Mouse (Mus musculus) heart, embryonic 15.5 days (tissue): ENCODE measurements around the gene Vamp5. TPM values are rescaled to one million over a fixed set of nuclear protein-coding genes. Genes with fewer than 3 reads are reported as not detected.
A peak's percentile ranks its signal among the peaks of the same experiment; 100 is the strongest.

Experiments
- ATAC-seq: fragments of 200-750 bp; cut with Nextera tagmentation; replicated peaks from 2 replicates; pipeline ENCODE4 v1.8.0; 2017; ENCODE audit warnings: low read depth, moderate TSS enrichment; ENCODE audit not compliant: insufficient number of reproducible peaks, insufficient read depth, low FRiP score
- H3K27ac ChIP-seq: fragments of 300-500 bp; sonication (generic); 2 replicates; pipeline ENCODE4 v1.5.1; 2015; ENCODE audit warnings: mild to moderate bottlenecking, inconsistent platforms
- H3K27me3 ChIP-seq: fragments of 300-500 bp; sonication (generic); 2 replicates; pipeline ENCODE4 v1.6.1; 2015; ENCODE audit warnings: inconsistent platforms
- H3K36me3 ChIP-seq: fragments of 300-500 bp; sonication (generic); 2 replicates; pipeline ENCODE4 v1.6.1; 2015; ENCODE audit warnings: mild to moderate bottlenecking, inconsistent platforms
- H3K4me1 ChIP-seq: fragments of 300-500 bp; sonication (generic); replicated peaks from 2 replicates; pipeline ENCODE4 v1.6.1; 2015; ENCODE audit warnings: inconsistent platforms
- H3K4me2 ChIP-seq: fragments of 300-500 bp; sonication (generic); 2 replicates; pipeline ENCODE4 v1.6.1; 2015; ENCODE audit warnings: inconsistent platforms, mild to moderate bottlenecking, moderate library complexity
- H3K4me3 ChIP-seq: fragments of 300-500 bp; sonication (generic); 2 replicates; pipeline ENCODE4 v1.5.1; 2015; ENCODE audit warnings: mild to moderate bottlenecking, inconsistent platforms
- H3K9ac ChIP-seq: fragments of 300-500 bp; sonication (generic); 2 replicates; pipeline ENCODE4 v1.6.1; 2015; ENCODE audit warnings: mild to moderate bottlenecking, inconsistent platforms
- H3K9me3 ChIP-seq: fragments of 300-500 bp; sonication (generic); replicated peaks from 2 replicates; pipeline ENCODE4 v1.6.1; 2016; ENCODE audit warnings: inconsistent platforms
- WGBS: fragments of 180-500 bp; shearing (Covaris S2); methylation state at CpG from one replicate; pipeline ENCODE4 v1.1.7; 2015; ENCODE audit warnings: mixed read lengths; 5-methylcytosine and 5-hydroxymethylcytosine counted together
- polyA plus RNA-seq: library from polyadenylated mRNA; unstranded; fragments of >200 nt; fragmentation: Nextera tagmentation; extraction: Ambion mirVana; gene quantifications from 2 replicates; pipeline ENCODE4 v1.2.1, GENCODE M21; 2015

The Vamp5 gene
- polyA plus RNA-seq, 1 experiment from 2014 or later, result 46.1 TPM

DNA sequence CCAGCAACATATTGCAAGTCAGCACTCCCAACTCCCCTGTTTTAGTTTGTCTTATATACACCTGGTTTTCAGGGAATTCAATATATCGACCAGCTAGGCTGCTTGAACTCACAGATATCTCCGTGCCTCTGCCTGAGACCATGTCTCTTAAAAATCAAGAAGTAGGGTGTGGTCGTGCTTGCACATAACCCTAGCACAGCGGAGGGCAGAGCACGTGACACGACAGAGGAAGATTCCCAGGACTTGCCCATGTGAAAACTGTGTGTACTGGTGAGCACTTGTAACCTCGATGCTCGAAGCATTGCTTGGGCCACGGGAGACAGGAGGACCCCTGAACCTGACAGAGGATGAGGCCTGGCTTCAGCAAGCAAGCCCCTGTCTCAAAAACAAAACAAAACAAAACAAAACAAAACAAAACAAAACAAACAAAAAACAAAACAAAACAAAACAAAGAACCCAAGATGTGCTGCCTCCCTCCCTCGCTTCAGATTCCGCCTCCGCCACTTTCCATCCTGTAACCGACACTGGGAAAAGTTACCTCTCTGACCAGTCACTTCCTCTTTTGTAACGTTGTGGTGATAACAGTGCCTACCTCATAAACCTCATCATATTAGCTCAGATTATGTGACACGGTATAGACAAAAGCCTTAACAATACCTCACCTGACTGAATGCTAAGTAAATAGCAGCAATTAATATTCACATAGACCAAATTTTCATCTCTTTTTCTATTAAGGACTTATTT is 5.3 kb downstream of the Vamp5 start:
- ATAC-seq, result no peak
- no peaks in the 10 kb centered on the region for H3K27me3 ChIP-seq
- no peak overlapping the region for H3K9ac ChIP-seq
- H3K4me3 ChIP-seq, result no peak overlapping the region
- no peaks in the 10 kb centered on the region for H3K9me3 ChIP-seq
- 71% methylated on average over 15 of the region's 15 CpGs for WGBS
- H3K4me1 ChIP-seq, result peaks cover 38% of the 10 kb centered on the region
- peak overlapping the region; percentile 74 for H3K27ac ChIP-seq
- no peaks in the 10 kb centered on the region for H3K36me3 ChIP-seq
- no peak overlapping the region for H3K4me2 ChIP-seq

DNA sequence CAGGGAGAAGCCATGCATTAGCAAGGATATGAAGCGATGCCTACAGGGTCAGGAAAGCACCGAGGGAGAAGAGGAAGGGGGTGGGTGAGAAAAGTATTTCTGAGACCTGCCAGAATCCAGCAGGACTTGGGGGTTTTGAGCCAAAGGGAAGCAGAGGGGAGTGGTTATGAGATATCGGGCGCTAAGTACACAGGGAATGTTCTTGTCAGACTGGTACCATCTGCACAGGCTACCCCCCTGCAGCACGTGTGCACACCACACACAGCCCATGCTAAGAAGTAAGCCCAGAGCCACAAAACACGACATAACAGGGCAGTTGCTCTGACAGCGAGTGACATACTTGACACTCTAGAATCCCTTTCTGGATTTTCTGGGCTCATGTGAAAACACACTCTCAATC is 6.1 kb downstream of the Vamp5 start:
- ATAC-seq, result peak; percentile 67
- Histone ChIP-seq H3K4me3 (no peak overlapping the region), H3K27ac (peak overlapping the region; percentile 74; the same call in 1 of the 2 replicates), H3K4me1 (peaks cover 37% of the 10 kb centered on the region), H3K9me3 (no peaks in the 10 kb centered on the region), H3K27me3 (no peaks in the 10 kb centered on the region), H3K36me3 (no peaks in the 10 kb centered on the region), H3K4me2 (no peak overlapping the region), H3K9ac (no peak overlapping the region)
- 50% methylated on average over 7 of the region's 7 CpGs for WGBS

DNA sequence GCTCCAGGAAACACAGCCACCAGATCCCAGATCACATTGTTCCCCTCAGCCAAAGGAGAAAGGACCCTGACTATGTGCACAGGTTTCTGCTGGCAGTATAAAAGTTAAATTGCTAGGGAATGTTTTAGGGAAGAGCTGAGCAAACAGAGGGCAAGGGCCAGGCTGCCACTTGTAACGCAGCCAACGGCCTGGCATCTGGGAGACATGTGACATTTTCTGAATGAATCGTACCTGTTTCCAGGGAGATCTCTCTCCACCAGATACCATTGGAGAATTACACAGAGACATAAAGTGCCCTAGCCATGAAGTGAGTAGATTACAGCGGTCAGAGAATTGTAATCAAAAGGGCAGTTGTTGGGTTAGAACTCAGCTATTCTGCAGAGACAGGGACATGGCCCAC is 7.1 kb downstream of the Vamp5 start:
- 0 out of 2 replicates have a peak, but pooled peaks cover 4% of the 10 kb centered on the region for H3K36me3 ChIP-seq
- H3K4me2 ChIP-seq, result no peak overlapping the region
- 67% methylated on average over 4 of the region's 4 CpGs for WGBS
- no peak for ATAC-seq
- H3K9me3 ChIP-seq, result no peaks in the 10 kb centered on the region
- peak overlapping the region; percentile 74; the same call in 1 of the 2 replicates for H3K27ac ChIP-seq
- no peaks in the 10 kb centered on the region for H3K27me3 ChIP-seq
- H3K9ac ChIP-seq, result no peak overlapping the region
- H3K4me3 ChIP-seq, result no peak overlapping the region
- peaks cover 33% of the 10 kb centered on the region for H3K4me1 ChIP-seq

DNA sequence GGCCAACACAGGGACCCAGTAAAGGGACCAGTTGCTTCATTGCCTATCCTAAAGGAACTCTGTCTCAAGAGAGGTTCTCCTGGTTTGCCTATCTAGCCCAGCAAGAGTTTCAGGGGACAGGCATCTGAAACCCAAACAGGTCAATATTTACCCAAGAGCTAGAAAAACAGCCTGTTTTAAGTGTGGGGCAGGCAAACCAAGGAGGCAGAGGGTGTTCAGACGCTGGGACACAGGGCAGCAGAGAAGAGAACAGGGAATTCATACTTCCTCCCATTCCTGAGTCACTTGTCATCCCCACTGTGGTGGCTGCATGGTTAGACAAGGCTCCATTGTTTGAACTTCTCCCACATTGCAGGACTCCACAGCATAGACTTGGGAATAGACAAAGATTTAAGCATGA is 8.7 kb downstream of the Vamp5 start:
- WGBS, result 28% methylated on average over 1 of the region's 1 CpGs
- Histone ChIP-seq H3K4me2 (no peak overlapping the region), H3K9ac (no peak overlapping the region), H3K4me3 (no peak overlapping the region), H3K4me1 (peaks cover 33% of the 10 kb centered on the region), H3K27me3 (no peaks in the 10 kb centered on the region), H3K9me3 (no peaks in the 10 kb centered on the region), H3K27ac (peak overlapping the region; percentile 74), H3K36me3 (0 out of 2 replicates have a peak, but pooled peaks cover 4% of the 10 kb centered on the region)
- ATAC-seq, result no peak

DNA sequence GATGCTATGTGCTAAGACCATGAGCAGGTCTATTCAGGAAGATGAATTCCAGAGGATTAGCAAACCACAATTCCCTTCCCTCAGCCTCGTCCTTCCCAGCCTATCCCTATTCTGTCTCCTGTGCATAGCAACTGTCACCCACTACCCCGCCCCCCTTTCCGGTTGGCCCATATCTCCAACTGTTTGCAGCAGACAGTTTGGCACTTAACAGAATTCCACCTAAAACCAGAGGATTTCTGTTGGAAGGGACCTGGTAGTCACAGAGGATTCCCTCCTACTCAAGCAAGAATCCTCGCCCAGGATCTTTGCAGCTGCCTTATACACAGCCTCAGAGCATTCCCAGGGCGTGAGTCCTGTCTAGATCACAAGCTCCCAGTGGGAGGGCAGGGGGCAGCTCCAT is 9.1 kb downstream of the Vamp5 start:
- ATAC-seq, result peak; percentile 54; the same call in 1 of the 2 replicates
- no peak overlapping the region for H3K4me3 ChIP-seq
- no peaks in the 10 kb centered on the region for H3K27me3 ChIP-seq
- 31% methylated on average over 5 of the region's 5 CpGs for WGBS
- H3K4me2 ChIP-seq, result no peak overlapping the region
- peaks cover 33% of the 10 kb centered on the region for H3K4me1 ChIP-seq
- no peaks in the 10 kb centered on the region for H3K9me3 ChIP-seq
- H3K36me3 ChIP-seq, result 0 out of 2 replicates have a peak, but pooled peaks cover 4% of the 10 kb centered on the region
- no peak overlapping the region for H3K9ac ChIP-seq
- H3K27ac ChIP-seq, result peak overlapping the region; percentile 74

DNA sequence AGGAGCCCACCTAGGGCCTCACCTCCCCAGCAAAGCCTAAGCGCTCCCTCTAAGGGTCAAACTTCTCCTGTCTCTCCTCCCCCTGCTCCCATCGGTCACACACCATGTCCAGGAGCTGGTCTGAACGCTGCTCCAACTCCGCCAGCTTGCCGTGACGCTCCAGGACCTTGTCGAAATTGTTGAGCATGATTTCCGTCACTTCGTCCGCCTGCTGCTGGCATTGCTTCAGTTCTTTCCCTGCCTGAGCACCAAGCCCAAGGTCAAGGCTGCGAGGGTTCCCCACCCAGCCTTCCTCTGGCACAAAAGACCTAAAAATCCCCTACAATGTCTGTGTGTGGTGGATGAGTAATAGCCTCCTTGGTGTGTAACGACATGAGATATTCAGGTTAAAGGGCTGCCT is 10.2 kb downstream of the Vamp5 start:
- H3K27ac ChIP-seq, result peak overlapping the region; percentile 74
- H3K36me3 ChIP-seq, result 0 out of 2 replicates have a peak, but pooled peaks cover 4% of the 10 kb centered on the region
- H3K9me3 ChIP-seq, result no peaks in the 10 kb centered on the region
- no peaks in the 10 kb centered on the region for H3K27me3 ChIP-seq
- no peak overlapping the region for H3K9ac ChIP-seq
- H3K4me3 ChIP-seq, result no peak overlapping the region
- H3K4me1 ChIP-seq, result peaks cover 33% of the 10 kb centered on the region
- ATAC-seq, result no peak
- 66% methylated on average over 12 of the region's 12 CpGs for whole genome bisulfite sequencing
- H3K4me2 ChIP-seq, result no peak overlapping the region

DNA sequence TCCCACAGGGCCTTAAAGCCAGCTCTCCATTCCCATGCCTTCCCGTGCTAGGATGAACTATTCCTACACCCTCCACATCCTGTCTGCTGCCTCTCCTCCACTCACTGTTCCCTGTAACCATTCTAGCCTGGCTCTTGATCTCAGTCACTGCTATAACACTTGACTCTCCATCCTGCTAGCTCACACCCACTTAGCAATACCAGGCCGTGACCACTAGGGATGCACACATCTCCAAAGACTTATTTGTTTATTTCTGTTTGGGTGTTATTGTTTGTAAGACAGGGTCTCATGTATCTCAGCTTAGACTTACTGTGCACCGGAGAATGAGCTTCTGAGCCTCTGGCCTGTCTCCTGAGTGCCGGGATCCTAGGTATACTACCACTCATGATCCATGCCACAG is 10.7 kb downstream of the Vamp5 start:
- no peak overlapping the region for H3K4me3 ChIP-seq
- ATAC-seq, result no peak
- H3K9ac ChIP-seq, result no peak overlapping the region
- peak overlapping the region; percentile 23; the same call in 1 of the 2 replicates for H3K27ac ChIP-seq
- H3K4me2 ChIP-seq, result no peak overlapping the region
- peaks cover 33% of the 10 kb centered on the region for H3K4me1 ChIP-seq
- H3K9me3 ChIP-seq, result no peaks in the 10 kb centered on the region
- no peaks in the 10 kb centered on the region for H3K27me3 ChIP-seq
- WGBS, result 70% methylated on average over 4 of the region's 4 CpGs
- H3K36me3 ChIP-seq, result 0 out of 2 replicates have a peak, but pooled peaks cover 4% of the 10 kb centered on the region

DNA sequence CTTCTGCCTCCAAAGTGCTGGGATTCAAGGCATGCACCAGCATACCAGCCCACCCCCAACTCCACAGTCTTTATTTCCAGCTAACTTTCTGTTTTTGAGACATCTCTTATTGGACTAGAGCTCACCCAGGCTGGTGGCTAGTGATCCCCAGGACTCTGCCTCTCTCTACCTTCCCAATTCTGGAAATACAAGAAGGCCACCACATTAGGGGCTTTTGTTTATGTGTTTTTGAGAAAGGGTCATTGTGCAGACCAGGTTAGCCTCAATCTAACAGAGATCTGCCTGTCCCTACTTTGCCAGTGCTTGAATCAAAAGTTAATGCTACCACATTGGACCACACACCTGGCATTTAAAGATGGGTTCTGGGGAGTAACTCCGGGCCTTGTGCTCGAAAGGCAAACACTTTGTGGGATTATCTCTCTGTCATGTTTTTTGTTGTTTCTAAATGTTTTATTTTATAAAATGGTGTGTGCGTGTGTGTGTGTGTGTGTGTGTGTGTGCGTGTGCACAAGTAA is 12.8 kb downstream of the Vamp5 start:
- no peak overlapping the region for H3K27ac ChIP-seq
- no peaks in the 10 kb centered on the region for H3K9me3 ChIP-seq

DNA sequence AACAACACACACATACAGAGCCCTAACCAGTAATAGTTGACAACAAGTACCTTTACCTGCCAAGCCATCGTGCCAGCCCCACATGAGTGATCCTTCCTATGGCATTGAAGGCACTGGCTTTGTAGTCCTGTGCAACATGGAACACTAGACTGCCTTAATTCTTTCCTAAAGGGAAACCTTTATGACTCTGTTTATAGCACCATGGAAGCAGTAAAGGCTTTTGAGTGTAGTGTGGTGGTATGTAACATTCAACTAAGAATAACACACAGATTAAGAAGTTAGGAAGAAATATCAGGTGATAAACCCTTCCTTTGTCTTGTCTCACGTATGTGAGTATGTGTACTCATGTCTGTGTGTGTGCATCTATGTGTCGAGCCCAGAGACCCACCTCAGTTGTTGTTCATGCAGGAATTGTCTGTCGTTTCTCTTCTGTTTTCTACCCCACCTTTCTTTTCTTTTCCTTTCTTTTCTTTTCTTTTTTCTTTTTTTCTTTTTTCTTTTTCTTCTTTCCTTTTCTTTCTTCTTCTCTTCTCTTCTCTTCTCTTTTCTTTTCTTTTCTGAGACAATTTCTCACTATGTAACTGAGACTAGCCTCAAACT is 13.3 kb downstream of the Vamp5 start, which contains the start of gene Rnf181:
Rnf181 (minus strand) TSS at position 113 of the 600 bp plus-strand sequence.
- H3K4me2 ChIP-seq, result no peak within 1 kb of the TSS
- H3K9ac ChIP-seq, result no peak within 1 kb of the TSS
- WGBS, result 70% methylated on average over 4 of the region's 4 CpGs
- ATAC-seq, result no peak
- no peak within 1 kb of the TSS for H3K27ac ChIP-seq
- H3K36me3 ChIP-seq, result 0 out of 2 replicates have a peak, but pooled peaks cover 4% of the 10 kb centered on the region
- H3K9me3 ChIP-seq, result no peaks in the 10 kb centered on the region
- H3K4me1 ChIP-seq, result peaks cover 24% of the 10 kb centered on the region
- no peaks in the 10 kb centered on the region for H3K27me3 ChIP-seq
- H3K4me3 ChIP-seq, result no peak within 1 kb of the TSS

More for the DNA sequence above, 12.8 kb downstream of the Vamp5 start:
- 0 out of 2 replicates have a peak, but pooled peaks cover 4% of the 10 kb centered on the region for H3K36me3 ChIP-seq
- peaks cover 24% of the 10 kb centered on the region for H3K4me1 ChIP-seq
- H3K27me3 ChIP-seq, result no peaks in the 10 kb centered on the region
- 68% methylated on average over 4 of the region's 4 CpGs for WGBS
- no peak overlapping the region for H3K9ac ChIP-seq
- H3K4me2 ChIP-seq, result no peak overlapping the region
- no peak for ATAC-seq
- no peak overlapping the region for H3K4me3 ChIP-seq

DNA sequence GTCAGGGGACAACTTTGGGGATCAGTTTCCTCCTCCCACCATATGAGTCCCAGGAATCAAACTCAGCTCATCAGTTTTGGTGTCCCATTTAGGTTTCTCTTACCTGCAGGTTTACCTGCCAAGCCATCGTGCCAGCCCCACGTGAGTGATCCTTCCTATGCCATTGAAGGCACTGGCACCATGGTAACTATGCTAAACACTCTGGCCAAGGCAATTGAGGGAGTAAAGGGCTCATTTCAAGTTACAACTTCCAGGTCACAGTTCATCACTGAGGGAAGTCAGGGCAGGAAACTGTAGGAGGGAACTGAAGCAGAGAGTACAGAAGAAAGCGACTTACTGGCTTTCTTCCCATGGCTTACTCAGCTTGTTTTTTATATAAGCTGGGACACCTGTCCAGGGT is 14.0 kb downstream of the Vamp5 start:
- Histone ChIP-seq H3K27me3 (no peaks in the 10 kb centered on the region), H3K4me2 (no peak overlapping the region), H3K27ac (no peak overlapping the region), H3K4me3 (no peak overlapping the region), H3K36me3 (0 out of 2 replicates have a peak, but pooled peaks cover 4% of the 10 kb centered on the region), H3K9ac (no peak overlapping the region), H3K9me3 (no peaks in the 10 kb centered on the region), H3K4me1 (peaks cover 25% of the 10 kb centered on the region)
- 57% methylated on average over 3 of the region's 3 CpGs for WGBS
- ATAC-seq, result no peak

DNA sequence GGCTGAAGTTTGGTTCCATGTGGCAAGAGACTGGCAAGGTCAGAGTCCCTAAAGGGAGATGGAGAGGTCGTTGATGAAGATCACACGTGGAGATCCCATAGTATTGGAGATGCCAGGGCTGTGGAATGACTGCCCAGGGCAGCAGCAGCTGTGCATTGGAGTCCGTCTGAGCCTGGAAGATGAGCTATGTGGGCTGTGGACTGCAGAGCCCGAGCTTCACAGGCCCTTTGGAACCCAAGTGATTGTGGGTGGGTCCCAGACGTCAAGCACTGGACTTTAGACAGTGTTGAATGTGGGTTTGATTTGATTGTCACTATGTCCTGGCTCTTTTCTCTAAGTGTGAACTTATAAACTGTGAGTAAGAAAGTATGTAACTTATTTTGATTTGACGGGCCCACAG is 15.3 kb downstream of the Vamp5 start:
- ATAC-seq, result no peak
- 69% methylated on average over 6 of the region's 6 CpGs for WGBS
- H3K9me3 ChIP-seq, result no peaks in the 10 kb centered on the region
- H3K4me2 ChIP-seq, result no peak overlapping the region
- H3K4me3 ChIP-seq, result no peak overlapping the region
- H3K27ac ChIP-seq, result no peak overlapping the region
- H3K4me1 ChIP-seq, result peaks cover 28% of the 10 kb centered on the region
- H3K27me3 ChIP-seq, result no peaks in the 10 kb centered on the region
- H3K36me3 ChIP-seq, result peaks cover 11% of the 10 kb centered on the region; the same call in 1 of the 2 replicates
- no peak overlapping the region for H3K9ac ChIP-seq
